Mouse (Mus musculus) forebrain, embryonic 13.5 days (tissue): ENCODE results near the gene Sptssb. TPM values are rescaled to one million over a fixed set of nuclear protein-coding genes. Genes with fewer than 3 reads are reported as not detected.

ENCODE experiments used
- ATAC-seq: fragments of 200-750 bp; cut with Nextera tagmentation; 2 replicates; pipeline ENCODE4 v1.8.0; 2017
- H3K27ac ChIP-seq: fragments of 300-500 bp; sonication (generic); 2 replicates; pipeline ENCODE4 v1.5.1; 2015; ENCODE audit warnings: inconsistent platforms, mild to moderate bottlenecking, moderate library complexity
- H3K27me3 ChIP-seq: fragments of 300-500 bp; sonication (generic); 2 replicates; pipeline ENCODE4 v1.6.1; 2015; ENCODE audit warnings: mild to moderate bottlenecking, inconsistent platforms
- H3K36me3 ChIP-seq: fragments of 300-500 bp; sonication (generic); 2 replicates; pipeline ENCODE4 v1.6.1; 2015; ENCODE audit warnings: mild to moderate bottlenecking, inconsistent platforms; ENCODE audit not compliant: poor library complexity, severe bottlenecking
- H3K4me1 ChIP-seq: fragments of 300-500 bp; sonication (generic); 2 replicates; pipeline ENCODE4 v1.6.1; 2015; ENCODE audit warnings: inconsistent platforms
- H3K4me2 ChIP-seq: fragments of 300-500 bp; sonication (generic); 2 replicates; pipeline ENCODE4 v1.6.1; 2015; ENCODE audit warnings: inconsistent platforms, mild to moderate bottlenecking, moderate library complexity
- H3K4me3 ChIP-seq: fragments of 300-500 bp; sonication (generic); 2 replicates; pipeline ENCODE4 v1.5.1; 2015; ENCODE audit warnings: mild to moderate bottlenecking, inconsistent platforms
- H3K9ac ChIP-seq: fragments of 300-500 bp; sonication (generic); 2 replicates; pipeline ENCODE4 v1.6.1; 2015; ENCODE audit warnings: mild to moderate bottlenecking, inconsistent platforms
- H3K9me3 ChIP-seq: fragments of 300-500 bp; sonication (generic); replicated peaks from 2 replicates; pipeline ENCODE4 v1.6.1; 2016; ENCODE audit warnings: inconsistent platforms
- WGBS: fragments of 180-500 bp; shearing (Covaris S2); methylation state at CpG from one replicate; pipeline ENCODE4 v1.1.7; 2015; 5-methylcytosine and 5-hydroxymethylcytosine counted together
- polyA plus RNA-seq: library from polyadenylated mRNA; unstranded; fragments of >200 nt; fragmentation: Nextera tagmentation; extraction: Ambion mirVana; gene quantifications from 2 replicates; pipeline ENCODE4 v1.2.1, GENCODE M21; 2015

Gene Sptssb
- polyA plus RNA-seq, 1 experiment from 2014 or later = not detected

GRCm38 (mm10) chr3:69792823-69793417, 66.8 kb downstream of the Sptssb start:
- ATAC-seq = no peak
- 73% methylated on average over 3 of the region's 3 CpGs for WGBS
- H3K4me2 ChIP-seq = no peak overlapping the region
- H3K27me3 ChIP-seq = no peaks in the 10 kb centered on the region
- no peak overlapping the region for H3K4me3 ChIP-seq
- H3K9me3 ChIP-seq = no peaks in the 10 kb centered on the region
- H3K36me3 ChIP-seq = no peaks in the 10 kb centered on the region
- no peak overlapping the region for H3K9ac ChIP-seq
- no peaks in the 10 kb centered on the region for H3K4me1 ChIP-seq
- no peak overlapping the region for H3K27ac ChIP-seq

- no peak overlapping the region for H3K9ac ChIP-seq
- H3K9me3 ChIP-seq = no peaks in the 10 kb centered on the region
- H3K27ac ChIP-seq = no peak overlapping the region
- no peak overlapping the region for H3K4me3 ChIP-seq
- ATAC-seq = no peak
- WGBS = 85% methylated on average over 4 of the region's 4 CpGs
- no peaks in the 10 kb centered on the region for H3K4me1 ChIP-seq
- no peak overlapping the region for H3K4me2 ChIP-seq
- no peaks in the 10 kb centered on the region for H3K36me3 ChIP-seq
- no peaks in the 10 kb centered on the region for H3K27me3 ChIP-seq
These were observed 80.4 kb downstream of the Sptssb start for GRCm38 (mm10) chr3:69779246-69779796.

GRCm38 (mm10) chr3:69773356-69773755, 86.4 kb downstream of the Sptssb start:
- Histone ChIP-seq H3K27me3 (no peaks in the 10 kb centered on the region), H3K4me1 (no peaks in the 10 kb centered on the region)
- WGBS = 94% methylated on average over 4 of the region's 4 CpGs

More at GRCm38 (mm10) chr3:69773356-69773755, 86.4 kb downstream of the Sptssb start:
- no peak overlapping the region for H3K9ac ChIP-seq
- H3K27ac ChIP-seq = no peak overlapping the region
- ATAC-seq = no peak
- H3K36me3 ChIP-seq = no peaks in the 10 kb centered on the region
- H3K4me3 ChIP-seq = no peak overlapping the region
- no peaks in the 10 kb centered on the region for H3K9me3 ChIP-seq
- no peak overlapping the region for H3K4me2 ChIP-seq

Other genes with a start within 250 kb of the Sptssb start
- 113 and 126 TPM in 2 replicates for gene Nmd3, start 138.0 kb downstream of the Sptssb start, polyA plus RNA-seq
- gene Otol1, start 147.7 kb upstream of the Sptssb start, polyA plus RNA-seq = not detected in 2 replicates